Mouse (Mus musculus): ENCODE data around the gene Hs3st3b1. TPM values are rescaled to one million over a fixed set of nuclear protein-coding genes. Genes with fewer than 3 reads are reported as not detected.
A peak's percentile ranks its signal among the peaks of the same experiment; 100 is the strongest.

Hs3st3b1 gene
- polyA plus RNA-seq, 1 experiment from 2014 or later, result 33.4 TPM

DNA sequence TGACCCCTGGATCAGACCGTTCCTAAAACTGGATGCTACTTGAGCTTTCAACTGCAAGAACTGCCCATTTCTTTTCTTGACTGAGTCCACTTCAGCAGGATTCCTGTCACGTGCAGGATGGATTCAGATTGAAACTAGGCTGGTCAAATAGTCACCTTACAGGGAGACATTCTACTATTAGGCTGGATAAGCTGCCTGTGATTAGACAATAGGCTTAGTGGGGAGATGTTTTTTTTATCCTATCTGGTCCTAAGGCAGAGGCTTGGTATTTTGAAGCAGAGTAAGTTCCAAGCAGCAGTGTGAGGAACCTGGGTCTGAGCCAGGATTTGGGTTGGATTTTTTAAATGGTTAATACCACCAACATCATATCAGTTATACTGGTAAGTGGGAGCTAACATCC, 31.8 kb upstream of the Hs3st3b1 start:
- no peak overlapping the region for H3K4me2 ChIP-seq (replicated peaks; ENCODE audit: low read depth, low read length)
- 82% methylated on average over 2 of the region's 2 CpGs for WGBS
- H3K9ac ChIP-seq (replicated peaks; ENCODE audit: low read length), result no peak overlapping the region
- no peaks in the 10 kb centered on the region for H3K27me3 ChIP-seq (ENCODE audit: insufficient read depth, low read length)
- no peak overlapping the region for H3K27ac ChIP-seq (ENCODE audit: low read length)
- ATAC-seq (ENCODE audit: low FRiP score, low TSS enrichment), result no peak
- no peaks in the 10 kb centered on the region for H3K36me3 ChIP-seq (ENCODE audit: insufficient read depth, low read length)
- no peaks in the 10 kb centered on the region for H3K9me3 ChIP-seq (ENCODE audit: low read length)
- no peak overlapping the region for H3K4me3 ChIP-seq (ENCODE audit: low read length)
- H3K4me1 ChIP-seq (ENCODE audit: insufficient read depth, low read length), result peaks cover 11% of the 10 kb centered on the region

DNA sequence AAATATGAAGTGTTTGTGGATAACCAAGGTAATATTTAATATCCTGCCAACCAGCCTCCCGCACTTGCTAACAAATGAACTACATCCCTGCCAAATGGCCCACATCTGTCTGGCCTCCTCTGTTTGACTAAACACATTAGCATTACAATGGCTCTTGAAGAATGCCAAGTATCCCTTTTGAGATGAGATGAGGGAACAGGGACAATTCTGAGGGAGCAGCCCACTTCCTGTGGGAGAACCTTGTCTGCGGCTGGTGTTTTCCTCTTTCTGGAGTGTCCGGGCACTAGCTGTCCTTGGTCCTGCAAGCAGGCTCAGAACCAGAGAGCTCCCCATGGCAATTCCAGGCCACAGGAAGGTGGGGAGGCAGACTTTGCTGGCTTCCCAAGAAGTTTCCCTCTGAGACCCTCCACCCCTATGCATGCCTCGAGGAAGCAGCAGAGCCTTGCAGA, 30.7 kb upstream of the Hs3st3b1 start:
- ATAC-seq (ENCODE audit: low FRiP score, low TSS enrichment), result no peak
- peaks cover 11% of the 10 kb centered on the region for H3K4me1 ChIP-seq (ENCODE audit: insufficient read depth, low read length)
- H3K4me3 ChIP-seq (ENCODE audit: low read length), result no peak overlapping the region
- WGBS, result 56% methylated on average over 4 of the region's 4 CpGs
- H3K9ac ChIP-seq (replicated peaks; ENCODE audit: low read length), result no peak overlapping the region
- no peaks in the 10 kb centered on the region for H3K9me3 ChIP-seq (ENCODE audit: low read length)
- no peak overlapping the region for H3K4me2 ChIP-seq (replicated peaks; ENCODE audit: low read depth, low read length)
- H3K27ac ChIP-seq (ENCODE audit: low read length), result no peak overlapping the region
- H3K27me3 ChIP-seq (ENCODE audit: insufficient read depth, low read length), result no peaks in the 10 kb centered on the region
- no peaks in the 10 kb centered on the region for H3K36me3 ChIP-seq (ENCODE audit: insufficient read depth, low read length)

DNA sequence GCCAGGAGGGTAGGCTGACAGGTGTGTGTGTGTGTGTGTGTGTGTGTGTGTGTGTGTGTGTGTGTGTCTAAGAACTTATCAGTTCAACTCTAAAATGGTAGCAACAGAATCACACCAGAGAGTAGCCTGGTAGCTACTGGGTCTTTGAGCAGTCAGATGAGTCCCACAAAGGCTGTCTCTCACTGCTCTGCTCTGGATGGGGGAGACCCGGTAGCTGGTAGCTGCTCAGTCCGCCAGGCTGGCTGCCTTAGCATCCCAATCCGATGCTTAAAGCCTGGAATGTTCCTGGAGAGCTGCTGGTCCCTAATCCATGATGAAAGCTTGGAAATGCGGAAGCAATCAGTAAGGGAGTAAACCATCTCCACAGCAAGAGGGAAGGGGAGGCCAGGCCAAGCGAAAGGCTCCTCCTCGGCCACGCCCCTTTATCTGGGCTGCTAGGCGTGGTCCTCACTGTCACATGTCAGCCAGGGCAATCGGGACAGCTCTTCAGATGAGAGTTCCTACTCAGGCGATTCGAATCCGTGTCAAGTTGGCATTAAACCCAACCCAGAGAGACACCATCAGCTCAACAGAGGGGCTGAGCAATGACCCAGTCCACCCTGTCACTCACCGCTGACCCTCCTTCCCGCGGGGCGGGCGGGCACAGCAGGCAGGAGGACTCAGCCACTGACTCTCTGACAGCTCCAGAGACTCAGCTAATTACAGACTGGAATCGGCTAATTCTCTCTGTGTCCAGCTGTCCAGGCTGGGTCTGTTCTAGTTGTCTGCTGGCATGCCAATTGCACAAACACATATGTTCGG, 29.9 kb upstream of the Hs3st3b1 start:
- H3K4me2 ChIP-seq (replicated peaks; ENCODE audit: low read depth, low read length), result peak overlapping the region; percentile 62
- H3K4me3 ChIP-seq (ENCODE audit: low read length), result peak overlapping the region; percentile 40
- no peak overlapping the region for H3K27ac ChIP-seq (ENCODE audit: low read length)
- peak overlapping the region; percentile 40 for H3K9ac ChIP-seq (replicated peaks; ENCODE audit: low read length)
- H3K27me3 ChIP-seq (ENCODE audit: insufficient read depth, low read length), result no peaks in the 10 kb centered on the region
- 7% methylated on average over 19 of the region's 19 CpGs for WGBS
- ATAC-seq (ENCODE audit: low FRiP score, low TSS enrichment), result peak; percentile 83
- H3K4me1 ChIP-seq (ENCODE audit: insufficient read depth, low read length), result peaks cover 11% of the 10 kb centered on the region
- no peaks in the 10 kb centered on the region for H3K36me3 ChIP-seq (ENCODE audit: insufficient read depth, low read length)
- H3K9me3 ChIP-seq (ENCODE audit: low read length), result no peaks in the 10 kb centered on the region

DNA sequence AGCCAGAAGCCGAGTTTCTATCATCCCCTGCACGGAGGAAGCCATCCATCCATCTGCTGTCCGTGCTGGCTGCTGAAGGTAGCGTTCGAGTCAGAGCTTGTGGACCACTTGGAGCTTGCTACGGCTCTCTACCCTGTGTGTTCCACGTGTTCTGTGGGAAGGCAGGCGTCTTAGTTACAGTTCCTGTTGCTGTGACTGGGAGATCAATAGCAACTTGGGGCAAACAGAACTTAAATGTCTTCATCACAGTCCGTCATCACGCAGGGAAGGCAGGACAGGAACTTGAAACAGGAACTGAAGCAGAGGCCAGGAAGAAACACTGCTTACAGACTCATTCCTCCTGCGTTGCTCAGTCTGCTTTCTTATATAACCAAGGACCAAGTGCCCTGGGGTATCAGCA, 26.3 kb upstream of the Hs3st3b1 start:
- no peaks in the 10 kb centered on the region for H3K9me3 ChIP-seq (ENCODE audit: low read length)

DNA sequence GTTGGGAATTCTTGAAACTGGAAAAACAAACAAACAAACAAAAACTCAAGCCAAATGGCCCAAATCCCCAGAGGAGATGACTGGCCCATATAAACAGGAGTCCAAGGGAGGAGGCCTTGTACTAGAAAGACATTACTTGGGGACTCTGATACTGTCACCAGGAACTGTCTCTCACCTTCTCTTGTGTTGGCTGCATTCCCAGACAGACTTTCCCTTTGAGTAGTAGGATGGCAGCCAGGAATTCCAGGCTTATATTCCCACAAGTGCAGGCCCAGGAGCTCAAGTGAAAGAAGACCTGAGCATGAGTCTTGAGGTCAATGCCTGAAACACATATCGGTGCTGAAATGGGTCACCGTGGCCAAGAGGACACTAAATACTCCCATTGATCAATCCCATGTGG, 24.9 kb upstream of the Hs3st3b1 start:
- Histone ChIP-seq H3K9me3 (ENCODE audit: low read length) (no peaks in the 10 kb centered on the region), H3K27me3 (ENCODE audit: insufficient read depth, low read length) (no peaks in the 10 kb centered on the region), H3K9ac (replicated peaks; ENCODE audit: low read length) (no peak overlapping the region), H3K4me2 (replicated peaks; ENCODE audit: low read depth, low read length) (no peak overlapping the region), H3K36me3 (ENCODE audit: insufficient read depth, low read length) (no peaks in the 10 kb centered on the region), H3K4me3 (ENCODE audit: low read length) (no peak overlapping the region), H3K27ac (ENCODE audit: low read length) (no peak overlapping the region), H3K4me1 (ENCODE audit: insufficient read depth, low read length) (peaks cover 3% of the 10 kb centered on the region; the same call in 1 of the 2 replicates)
- ATAC-seq (ENCODE audit: low FRiP score, low TSS enrichment), result no peak
- WGBS, result 87% methylated on average over 2 of the region's 2 CpGs

More for the DNA sequence above, 26.3 kb upstream of the Hs3st3b1 start:
- H3K4me1 ChIP-seq (ENCODE audit: insufficient read depth, low read length), result peaks cover 11% of the 10 kb centered on the region
- no peak overlapping the region for H3K4me3 ChIP-seq (ENCODE audit: low read length)
- H3K27me3 ChIP-seq (ENCODE audit: insufficient read depth, low read length), result no peaks in the 10 kb centered on the region
- H3K4me2 ChIP-seq (replicated peaks; ENCODE audit: low read depth, low read length), result no peak overlapping the region
- H3K9ac ChIP-seq (replicated peaks; ENCODE audit: low read length), result no peak overlapping the region
- no peak overlapping the region for H3K27ac ChIP-seq (ENCODE audit: low read length)
- 86% methylated on average over 11 of the region's 11 CpGs for WGBS
- no peaks in the 10 kb centered on the region for H3K36me3 ChIP-seq (ENCODE audit: insufficient read depth, low read length)
- ATAC-seq (ENCODE audit: low FRiP score, low TSS enrichment), result no peak

DNA sequence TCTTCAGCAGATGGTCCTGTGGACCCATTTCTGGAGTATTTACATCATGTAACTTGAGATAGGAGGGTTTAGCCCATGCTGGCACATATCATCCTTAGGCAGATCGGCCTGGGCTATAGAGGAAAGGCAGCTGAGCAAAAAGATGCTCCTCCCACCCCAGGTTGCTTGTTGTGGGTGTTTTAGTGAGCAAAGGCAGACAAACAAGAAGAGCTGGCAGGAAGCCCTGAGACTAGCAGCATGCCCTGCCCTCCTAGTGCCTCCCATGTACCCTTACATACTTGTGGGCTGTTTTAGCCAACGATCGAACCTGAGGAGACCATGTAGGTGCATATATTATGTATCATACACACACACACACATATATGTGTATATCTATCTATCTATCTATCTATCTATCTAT, 21.9 kb upstream of the Hs3st3b1 start:
- H3K27ac ChIP-seq (ENCODE audit: low read length), result no peak overlapping the region
- WGBS, result 78% methylated on average over 3 of the region's 3 CpGs
- H3K9me3 ChIP-seq (ENCODE audit: low read length), result no peaks in the 10 kb centered on the region
- H3K4me2 ChIP-seq (replicated peaks; ENCODE audit: low read depth, low read length), result no peak overlapping the region
- no peaks in the 10 kb centered on the region for H3K4me1 ChIP-seq (ENCODE audit: insufficient read depth, low read length)
- no peaks in the 10 kb centered on the region for H3K27me3 ChIP-seq (ENCODE audit: insufficient read depth, low read length)
- ATAC-seq (ENCODE audit: low FRiP score, low TSS enrichment), result no peak
- H3K9ac ChIP-seq (replicated peaks; ENCODE audit: low read length), result no peak overlapping the region
- H3K4me3 ChIP-seq (ENCODE audit: low read length), result no peak overlapping the region
- no peaks in the 10 kb centered on the region for H3K36me3 ChIP-seq (ENCODE audit: insufficient read depth, low read length)

DNA sequence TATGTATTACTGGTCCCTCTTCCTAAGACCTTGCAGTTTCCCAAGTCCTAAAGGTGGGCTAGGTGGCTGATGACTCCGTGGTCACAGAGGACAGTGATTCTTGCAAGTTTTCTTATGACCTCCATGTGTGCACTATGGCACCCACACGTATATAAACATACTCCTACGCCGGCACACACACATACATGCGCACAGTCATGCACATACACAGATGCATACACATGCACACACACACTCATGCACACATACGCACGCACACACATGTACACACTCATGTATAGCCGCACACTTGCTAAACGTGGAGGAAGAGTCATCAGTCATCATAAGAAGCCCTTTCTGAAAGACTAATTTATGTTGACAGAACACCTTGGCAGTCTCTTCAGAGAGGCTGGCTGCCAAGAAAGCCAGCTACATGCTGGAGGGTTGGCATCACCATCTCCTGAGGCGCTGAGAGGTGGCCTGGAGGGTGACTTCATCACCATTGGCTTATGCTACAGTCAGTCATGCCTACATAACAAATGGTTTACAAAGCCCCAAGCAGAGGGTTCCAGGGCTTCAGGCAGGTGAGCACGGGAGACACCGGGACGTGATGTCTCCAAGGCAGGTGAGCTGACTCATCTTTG, 21.3 kb upstream of the Hs3st3b1 start:
- 90% methylated on average over 13 of the region's 13 CpGs for WGBS
- Histone ChIP-seq H3K9me3 (ENCODE audit: low read length) (no peaks in the 10 kb centered on the region), H3K4me1 (ENCODE audit: insufficient read depth, low read length) (no peaks in the 10 kb centered on the region), H3K4me3 (ENCODE audit: low read length) (no peak overlapping the region), H3K4me2 (replicated peaks; ENCODE audit: low read depth, low read length) (no peak overlapping the region), H3K36me3 (ENCODE audit: insufficient read depth, low read length) (no peaks in the 10 kb centered on the region), H3K27ac (ENCODE audit: low read length) (no peak overlapping the region), H3K9ac (replicated peaks; ENCODE audit: low read length) (no peak overlapping the region), H3K27me3 (ENCODE audit: insufficient read depth, low read length) (no peaks in the 10 kb centered on the region)
- no peak for ATAC-seq (ENCODE audit: low FRiP score, low TSS enrichment)

DNA sequence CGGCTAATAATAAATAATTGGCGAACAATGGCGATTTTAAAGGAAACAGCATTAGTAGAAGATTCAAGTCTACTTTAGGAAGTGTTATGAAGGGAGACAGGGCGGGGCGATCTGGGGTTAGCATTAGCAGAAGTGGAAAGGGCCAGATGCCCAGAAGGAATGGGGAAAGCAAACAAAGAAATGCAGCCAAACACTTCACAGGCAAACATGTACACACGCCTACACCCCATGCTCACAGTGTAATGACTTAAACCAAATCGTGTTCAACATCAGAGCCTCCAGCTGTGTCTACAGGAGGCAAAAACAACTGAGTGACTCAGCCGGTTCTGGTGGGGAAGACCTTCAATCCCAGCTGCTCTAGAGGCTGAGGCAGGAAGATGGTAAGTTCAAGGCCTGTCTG, 20.1 kb upstream of the Hs3st3b1 start:
- WGBS, result 80% methylated on average over 8 of the region's 8 CpGs
- Histone ChIP-seq H3K27ac (ENCODE audit: low read length) (no peak overlapping the region), H3K9ac (replicated peaks; ENCODE audit: low read length) (no peak overlapping the region), H3K4me3 (ENCODE audit: low read length) (no peak overlapping the region), H3K27me3 (ENCODE audit: insufficient read depth, low read length) (no peaks in the 10 kb centered on the region), H3K36me3 (ENCODE audit: insufficient read depth, low read length) (no peaks in the 10 kb centered on the region), H3K4me2 (replicated peaks; ENCODE audit: low read depth, low read length) (no peak overlapping the region), H3K9me3 (ENCODE audit: low read length) (no peaks in the 10 kb centered on the region), H3K4me1 (ENCODE audit: insufficient read depth, low read length) (no peaks in the 10 kb centered on the region)
- ATAC-seq (ENCODE audit: low FRiP score, low TSS enrichment), result no peak

DNA sequence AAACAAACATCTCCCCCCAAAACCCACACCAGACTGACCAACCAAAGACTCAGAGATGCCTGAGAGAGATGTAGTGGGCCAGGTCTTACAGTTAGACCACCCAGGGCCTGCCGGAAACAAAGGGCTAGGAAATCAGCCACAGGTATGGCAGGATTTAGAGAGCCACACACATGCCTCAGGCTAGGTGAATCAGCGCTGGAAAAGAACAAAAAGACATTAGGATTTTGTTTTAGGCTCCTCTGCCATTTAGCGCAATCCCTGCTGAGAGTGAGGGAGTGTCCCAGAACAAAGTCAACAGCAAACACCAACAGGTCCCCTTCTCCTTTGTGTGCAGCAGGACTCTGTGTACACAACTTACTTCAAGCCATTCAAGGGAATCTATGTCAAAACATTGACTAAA, 14.6 kb upstream of the Hs3st3b1 start:
- Histone ChIP-seq H3K27me3 (ENCODE audit: insufficient read depth, low read length) (peaks cover 9% of the 10 kb centered on the region; the same call in 1 of the 2 replicates), H3K27ac (ENCODE audit: low read length) (no peak overlapping the region), H3K4me1 (ENCODE audit: insufficient read depth, low read length) (no peaks in the 10 kb centered on the region), H3K9me3 (ENCODE audit: low read length) (no peaks in the 10 kb centered on the region), H3K36me3 (ENCODE audit: insufficient read depth, low read length) (no peaks in the 10 kb centered on the region), H3K4me3 (ENCODE audit: low read length) (no peak overlapping the region), H3K9ac (replicated peaks; ENCODE audit: low read length) (no peak overlapping the region), H3K4me2 (replicated peaks; ENCODE audit: low read depth, low read length) (no peak overlapping the region)
- WGBS, result 55% methylated on average over 3 of the region's 3 CpGs
- ATAC-seq (ENCODE audit: low FRiP score, low TSS enrichment), result no peak

DNA sequence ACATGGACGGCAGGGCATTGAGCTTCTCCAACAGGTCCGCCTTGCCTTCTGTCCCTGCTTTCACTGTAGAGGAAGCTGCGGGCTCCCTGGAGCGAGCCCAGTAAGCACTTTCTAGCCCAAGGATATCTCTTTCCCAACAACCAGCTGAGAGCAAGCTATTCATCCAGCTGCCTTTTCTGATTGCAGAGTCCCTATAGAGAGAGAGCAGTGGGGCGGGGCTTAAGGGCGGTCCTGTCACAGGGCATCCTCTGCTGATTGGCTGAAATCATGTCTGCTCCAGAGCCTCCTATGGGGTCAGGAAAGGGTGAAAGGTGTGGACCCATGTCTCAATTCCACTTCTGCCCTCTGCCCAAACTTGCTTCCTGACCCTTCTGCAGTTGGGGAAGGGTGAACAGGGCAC, 4.8 kb upstream of the Hs3st3b1 start:
- Histone ChIP-seq H3K4me2 (replicated peaks; ENCODE audit: low read depth, low read length) (no peak overlapping the region), H3K27me3 (ENCODE audit: insufficient read depth, low read length) (peaks cover 26% of the 10 kb centered on the region; the same call in 1 of the 2 replicates), H3K4me3 (ENCODE audit: low read length) (no peak overlapping the region), H3K9me3 (ENCODE audit: low read length) (no peaks in the 10 kb centered on the region), H3K9ac (replicated peaks; ENCODE audit: low read length) (no peak overlapping the region), H3K4me1 (ENCODE audit: insufficient read depth, low read length) (peaks cover 24% of the 10 kb centered on the region), H3K36me3 (ENCODE audit: insufficient read depth, low read length) (no peaks in the 10 kb centered on the region), H3K27ac (ENCODE audit: low read length) (no peak overlapping the region)
- WGBS, result 85% methylated on average over 6 of the region's 6 CpGs
- ATAC-seq (ENCODE audit: low FRiP score, low TSS enrichment), result no peak

All from kidney, embryonic 16.5 days (tissue).